Mouse (Mus musculus): Measurements from ENCODE around the gene Dbn1.

- TF ChIP-seq E2F4 (IDR thresholded peaks at IDR 0.05; ENCODE audit: insufficient replicate concordance, low read depth, low read length) (no peak), MYC (IDR thresholded peaks at IDR 0.05; ENCODE audit: low read depth, low read length) (no peak), POLR2A (IDR thresholded peaks at IDR 0.05; ENCODE audit: low read depth, low read length) (peak; percentile 81), JUN (IDR thresholded peaks at IDR 0.05; ENCODE audit: insufficient read depth, low read depth, low read length) (no peak), CTCF (conservative IDR thresholded peaks at IDR 0.05 in 1 of 2, IDR thresholded peaks at IDR 0.05 in 1 of 2; ENCODE audit: low read depth in 2 of 2, low read length in 2 of 2) (no peak), ZKSCAN1 (IDR thresholded peaks at IDR 0.05; ENCODE audit: borderline replicate concordance, low read depth, low read length) (no peak)
These were observed 58.6 kb downstream of the Dbn1 start for GRCm38 (mm10) chr13:55429226-55429888.
